Mouse (Mus musculus) stomach, embryonic 15.5 days (tissue): ENCODE measurements at regions not wholly inside any gene's neighbourhood (a gene's known extent, or its start where the extent isn't known, plus 50 kb on each side); places are given as distances from the start of the nearest gene placed in this dataset.

ENCODE experiments used
- ATAC-seq: fragments of 200-750 bp; cut with Nextera tagmentation; 2 replicates; pipeline ENCODE4 v1.8.0; 2017; ENCODE audit warnings: low read depth, moderate number of reproducible peaks, moderate TSS enrichment; ENCODE audit not compliant: insufficient read depth, low FRiP score
- H3K27ac ChIP-seq: fragments of 300-500 bp; sonication (generic); 2 replicates; pipeline ENCODE4 v1.5.1; 2015; ENCODE audit warnings: mild to moderate bottlenecking, inconsistent platforms
- H3K27me3 ChIP-seq: fragments of 300-500 bp; sonication (generic); replicated peaks from 2 replicates; pipeline ENCODE4 v1.6.1; 2015; ENCODE audit warnings: inconsistent platforms
- H3K36me3 ChIP-seq: fragments of 300-500 bp; sonication (generic); 2 replicates; pipeline ENCODE4 v1.6.1; 2015; ENCODE audit warnings: inconsistent platforms
- H3K4me1 ChIP-seq: fragments of 300-500 bp; sonication (generic); 2 replicates; pipeline ENCODE4 v1.6.1; 2015; ENCODE audit warnings: inconsistent platforms
- H3K4me2 ChIP-seq: fragments of 300-500 bp; sonication (generic); 2 replicates; pipeline ENCODE4 v1.6.1; 2015; ENCODE audit warnings: mild to moderate bottlenecking, inconsistent platforms
- H3K4me3 ChIP-seq: fragments of 300-500 bp; sonication (generic); replicated peaks from 2 replicates; pipeline ENCODE4 v1.5.1; 2015; ENCODE audit warnings: inconsistent platforms
- H3K9ac ChIP-seq: fragments of 300-500 bp; sonication (generic); 2 replicates; pipeline ENCODE4 v1.6.1; 2015; ENCODE audit warnings: inconsistent platforms
- H3K9me3 ChIP-seq: fragments of 300-500 bp; sonication (generic); 2 replicates; pipeline ENCODE4 v1.6.1; 2016; ENCODE audit warnings: inconsistent platforms
- WGBS: fragments of 180-500 bp; shearing (Covaris S2); methylation state at CpG from one replicate; pipeline ENCODE4 v1.1.7; 2015; 5-methylcytosine and 5-hydroxymethylcytosine counted together

DNA sequence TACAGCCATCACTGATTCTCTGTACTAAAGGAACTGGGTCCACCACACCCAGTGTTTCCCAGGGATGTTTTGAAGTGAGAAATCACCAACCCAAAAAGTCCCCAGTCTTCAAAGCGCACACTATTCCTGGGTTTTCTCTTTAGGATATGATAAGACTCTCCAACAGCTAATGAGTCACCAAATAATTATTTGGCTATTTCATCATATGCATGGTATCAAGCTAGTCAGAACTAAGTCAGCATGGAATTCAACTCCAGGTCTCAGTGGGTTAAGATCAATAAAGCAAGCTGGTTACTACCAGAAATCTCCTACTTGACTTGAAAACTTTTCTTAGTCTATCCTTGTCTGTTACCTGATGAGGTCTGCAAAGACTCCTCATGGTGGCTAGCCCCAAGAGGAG lies 89.1 kb upstream of the 4930412O13Rik start:
- H3K4me2 ChIP-seq = no peak overlapping the region
- ATAC-seq = no peak
- no peak overlapping the region for H3K27ac ChIP-seq
- H3K9me3 ChIP-seq = no peaks in the 10 kb centered on the region
- H3K9ac ChIP-seq = no peak overlapping the region
- H3K36me3 ChIP-seq = no peaks in the 10 kb centered on the region
- 90% methylated on average over 1 of the region's 1 CpGs for WGBS
- no peaks in the 10 kb centered on the region for H3K4me1 ChIP-seq
- no peaks in the 10 kb centered on the region for H3K27me3 ChIP-seq
- H3K4me3 ChIP-seq = no peak overlapping the region

DNA sequence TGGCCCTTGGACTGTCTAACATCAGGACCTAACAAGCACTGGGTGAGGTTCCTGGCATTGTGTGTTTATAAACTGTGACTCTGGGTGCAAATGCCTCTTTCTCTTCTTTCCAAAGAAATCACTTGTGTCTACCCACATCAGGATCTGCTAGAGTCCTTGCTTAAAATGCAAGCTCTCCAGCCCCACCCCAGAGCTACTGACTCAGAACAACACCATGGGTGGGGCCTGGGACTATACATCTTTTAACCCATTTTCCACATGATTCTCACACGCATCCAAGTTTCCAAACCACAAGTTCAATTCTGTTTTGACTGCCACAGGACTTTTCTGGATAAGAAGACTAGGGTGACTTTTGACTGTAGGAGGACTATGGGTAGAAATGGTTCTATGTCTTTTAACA lies 88.7 kb upstream of the 4930412O13Rik start:
- Histone ChIP-seq H3K4me2 (no peak overlapping the region), H3K27ac (no peak overlapping the region), H3K9me3 (no peaks in the 10 kb centered on the region), H3K27me3 (no peaks in the 10 kb centered on the region), H3K4me1 (no peaks in the 10 kb centered on the region), H3K36me3 (no peaks in the 10 kb centered on the region), H3K4me3 (no peak overlapping the region), H3K9ac (no peak overlapping the region)
- ATAC-seq = no peak
- 85% methylated on average over 1 of the region's 1 CpGs for WGBS

- no peaks in the 10 kb centered on the region for H3K9me3 ChIP-seq
- no peak overlapping the region for H3K4me2 ChIP-seq
- no peak for ATAC-seq
- no peak overlapping the region for H3K9ac ChIP-seq
- H3K27me3 ChIP-seq = no peaks in the 10 kb centered on the region
- WGBS = 68% methylated on average over 4 of the region's 4 CpGs
- no peaks in the 10 kb centered on the region for H3K4me1 ChIP-seq
- H3K4me3 ChIP-seq = no peak overlapping the region
- H3K27ac ChIP-seq = no peak overlapping the region
- no peaks in the 10 kb centered on the region for H3K36me3 ChIP-seq
Observed at GRCm38 (mm10) chr2:9795401-9795800, 85.7 kb upstream of the 4930412O13Rik start.

DNA sequence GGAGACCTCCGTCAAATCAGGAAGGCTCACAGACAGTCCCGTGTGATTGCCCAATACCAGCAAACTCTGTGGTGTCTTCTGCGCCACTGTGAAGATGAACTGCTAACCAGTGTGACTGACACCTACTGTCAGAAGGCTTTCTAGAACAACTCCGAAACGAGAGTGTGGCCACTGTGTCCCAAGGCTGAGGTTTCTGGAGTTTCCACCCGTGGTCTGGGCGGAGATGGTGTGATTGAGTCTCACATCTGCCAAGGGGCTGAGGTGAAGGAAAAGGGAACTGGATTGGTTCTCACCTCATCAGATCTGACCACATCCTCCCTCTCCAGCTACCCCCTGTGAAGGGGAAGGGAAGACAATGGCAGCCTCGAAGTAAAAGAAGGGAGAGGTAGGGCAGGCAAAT lies 79.6 kb upstream of the 4930412O13Rik start:
- 80% methylated on average over 8 of the region's 8 CpGs for WGBS
- no peak for ATAC-seq

GRCm38 (mm10) chr2:9804306-9804705 lies 76.7 kb upstream of the 4930412O13Rik start:
- Histone ChIP-seq H3K4me1 (no peaks in the 10 kb centered on the region), H3K27ac (no peak overlapping the region), H3K4me3 (no peak overlapping the region), H3K9me3 (no peaks in the 10 kb centered on the region), H3K4me2 (no peak overlapping the region), H3K27me3 (no peaks in the 10 kb centered on the region), H3K9ac (no peak overlapping the region), H3K36me3 (no peaks in the 10 kb centered on the region)
- WGBS = 62% methylated on average over 3 of the region's 3 CpGs
- ATAC-seq = no peak

More for the DNA sequence above, 79.6 kb upstream of the 4930412O13Rik start:
- H3K27ac ChIP-seq = no peak overlapping the region
- H3K4me3 ChIP-seq = no peak overlapping the region
- no peaks in the 10 kb centered on the region for H3K27me3 ChIP-seq
- no peak overlapping the region for H3K9ac ChIP-seq
- H3K9me3 ChIP-seq = no peaks in the 10 kb centered on the region
- no peak overlapping the region for H3K4me2 ChIP-seq
- H3K36me3 ChIP-seq = no peaks in the 10 kb centered on the region
- no peaks in the 10 kb centered on the region for H3K4me1 ChIP-seq

DNA sequence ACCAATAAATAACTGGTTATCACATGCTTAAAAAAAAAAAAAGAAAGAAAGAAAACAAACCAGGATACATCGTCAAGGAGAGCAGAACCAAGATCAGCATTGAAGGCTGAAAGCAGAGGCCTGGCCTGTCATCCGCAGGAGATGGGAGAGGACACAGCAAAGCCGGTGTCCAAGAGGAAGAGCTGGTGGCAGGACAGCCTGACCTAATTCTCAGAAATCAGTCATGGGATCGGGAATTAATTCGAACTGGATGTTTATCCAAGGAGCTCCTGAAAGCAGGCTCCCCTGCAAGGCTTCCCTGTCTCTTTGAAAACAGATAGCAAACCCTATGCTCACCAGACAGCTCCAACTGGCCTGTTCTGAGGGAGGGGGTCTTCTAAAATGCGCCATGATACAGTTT lies 75.5 kb upstream of the 4930412O13Rik start:
- 76% methylated on average over 6 of the region's 6 CpGs for whole genome bisulfite sequencing
- no peak for ATAC-seq
- Histone ChIP-seq H3K4me2 (no peak overlapping the region), H3K9ac (no peak overlapping the region), H3K4me1 (no peaks in the 10 kb centered on the region), H3K27me3 (no peaks in the 10 kb centered on the region), H3K27ac (no peak overlapping the region), H3K36me3 (no peaks in the 10 kb centered on the region), H3K4me3 (no peak overlapping the region), H3K9me3 (no peaks in the 10 kb centered on the region)
